Mouse (Mus musculus) CH12.LX (cell line): Measurements from ENCODE around the gene Necab2. TPM values are rescaled to one million over a fixed set of nuclear protein-coding genes. Genes with fewer than 3 reads are reported as not detected.

Experiments used
- DNase-seq: peaks from one replicate; pipeline ENCODE4 v3.0.0-alpha.2; 2013; ENCODE audit errors: extremely low read depth
- H3K27ac ChIP-seq: 2 replicates; pipeline ENCODE4 v1.5.1; 2012; ENCODE audit warnings: low read depth, mild to moderate bottlenecking, control low read depth, moderate library complexity; ENCODE audit not compliant: insufficient read depth
- H3K27me3 ChIP-seq: replicated peaks from 2 replicates; pipeline ENCODE3; 2012; ENCODE audit warnings: inconsistent platforms
- H3K36me3 ChIP-seq, 2 experiments: replicated peaks in 1 of 2; 2 replicates each; pipeline versions ENCODE3 to v1.6.1; 2012; ENCODE audit warnings: inconsistent platforms in 1 of 2, low read length in 1 of 2, mild to moderate bottlenecking in 1 of 2, mixed read lengths in 1 of 2, moderate library complexity in 1 of 2; ENCODE audit not compliant: control insufficient read depth in 1 of 2, insufficient read depth in 1 of 2
- H3K4me1 ChIP-seq, 2 experiments: 2 replicates each; pipeline ENCODE4 v1.6.1; 2012; ENCODE audit warnings: inconsistent platforms in 1 of 2, moderate library complexity in 1 of 2; ENCODE audit not compliant: insufficient read depth in 2 of 2, control insufficient read depth in 1 of 2
- H3K4me2 ChIP-seq: 2 replicates; pipeline ENCODE4 v1.6.1; 2012; ENCODE audit warnings: low read depth, mild to moderate bottlenecking, control low read depth; ENCODE audit not compliant: poor library complexity, insufficient read depth, severe bottlenecking
- H3K4me3 ChIP-seq, 3 experiments: fragments of 150-350 bp in 1 of 3; sonication (generic) in 1 of 3; replicated peaks in 1 of 3; 2 replicates each; pipeline versions ENCODE3 to v1.5.1; 2011 to 2012; ENCODE audit warnings: low read depth in 2 of 3, low read length in 2 of 3, mild to moderate bottlenecking in 2 of 3, moderate library complexity in 2 of 3, control low read depth in 1 of 3, improper control_type of control experiment in 1 of 3, inconsistent platforms in 1 of 3, mixed read lengths in 1 of 3; ENCODE audit not compliant: poor library complexity in 1 of 3
- H3K79me2 ChIP-seq: replicated peaks from 2 replicates; pipeline ENCODE4 v1.6.1; 2012; ENCODE audit warnings: mild to moderate bottlenecking, moderate library complexity; ENCODE audit not compliant: control insufficient read depth, poor library complexity, insufficient read depth, severe bottlenecking; ENCODE audit errors: extremely low read depth
- H3K9ac ChIP-seq: 2 replicates; pipeline ENCODE4 v1.6.1; 2012; ENCODE audit warnings: low read depth, mild to moderate bottlenecking, control low read depth, moderate library complexity; ENCODE audit not compliant: insufficient read depth
- H3K9me3 ChIP-seq: replicated peaks from 2 replicates; pipeline ENCODE3; 2012; ENCODE audit warnings: low read length, inconsistent platforms, mixed read lengths
- BHLHE40 ChIP-seq: IDR thresholded peaks from 2 replicates; pipeline ENCODE4 v1.6.1; 2011; ENCODE audit warnings: mild to moderate bottlenecking, low read depth, low read length, improper control_type of control experiment
- CTCF ChIP-seq, 2 experiments: IDR thresholded peaks in 1 of 2; conservative IDR thresholded peaks in 1 of 2; 2 replicates each; pipeline ENCODE4 v1.5.1; 2011 to 2012; ENCODE audit warnings: low read depth in 2 of 2, low read length in 2 of 2, improper control_type of control experiment in 1 of 2, inconsistent platforms in 1 of 2, mild to moderate bottlenecking in 1 of 2, moderate library complexity in 1 of 2
- E2F4 ChIP-seq: IDR thresholded peaks from 2 replicates; pipeline ENCODE4 v1.6.1; 2011; ENCODE audit warnings: low read depth, low read length, improper control_type of control experiment; ENCODE audit not compliant: insufficient replicate concordance
- ETS1 ChIP-seq: conservative IDR thresholded peaks from 2 replicates; pipeline ENCODE4 v1.6.1; 2012; ENCODE audit warnings: low read depth, mild to moderate bottlenecking, inconsistent platforms, low read length, improper control_type of control experiment, moderate library complexity
- GABPA ChIP-seq: IDR thresholded peaks from 2 replicates; pipeline ENCODE4 v1.6.1; 2012; ENCODE audit warnings: low read depth, low read length, improper control_type of control experiment, inconsistent platforms; ENCODE audit not compliant: insufficient replicate concordance
- HCFC1 ChIP-seq: IDR thresholded peaks from 2 replicates; pipeline ENCODE4 v1.6.1; 2012; ENCODE audit warnings: low read depth, mild to moderate bottlenecking, inconsistent platforms, low read length, improper control_type of control experiment
- JUN ChIP-seq: IDR thresholded peaks from 2 replicates; pipeline ENCODE4 v1.6.1; 2011; ENCODE audit warnings: low read depth, mild to moderate bottlenecking, low read length, improper control_type of control experiment, moderate library complexity; ENCODE audit not compliant: insufficient read depth
- MAZ ChIP-seq: IDR thresholded peaks from 2 replicates; pipeline ENCODE4 v1.6.1; 2012; ENCODE audit warnings: low read depth, mild to moderate bottlenecking, inconsistent platforms, low read length, improper control_type of control experiment, moderate library complexity
- MEF2A ChIP-seq: IDR thresholded peaks from 2 replicates; pipeline ENCODE4 v1.6.1; 2014; ENCODE audit warnings: low read depth, mild to moderate bottlenecking, inconsistent platforms, low read length, improper control_type of control experiment, borderline replicate concordance
- NRF1 ChIP-seq: IDR thresholded peaks from 2 replicates; pipeline ENCODE4 v1.6.1; 2014; ENCODE audit warnings: low read depth, mild to moderate bottlenecking, inconsistent platforms, low read length, improper control_type of control experiment, moderate library complexity
- POLR2AphosphoS2 ChIP-seq: IDR thresholded peaks from 2 replicates; pipeline ENCODE4 v1.6.1; 2011; ENCODE audit warnings: low read depth, low read length, improper control_type of control experiment
- RCOR1 ChIP-seq: conservative IDR thresholded peaks from 2 replicates; pipeline ENCODE4 v1.6.1; 2012; ENCODE audit warnings: low read depth, mild to moderate bottlenecking, inconsistent platforms, low read length, improper control_type of control experiment
- TBP ChIP-seq: conservative IDR thresholded peaks from 2 replicates; pipeline ENCODE4 v1.6.1; 2011; ENCODE audit warnings: low read depth, low read length, improper control_type of control experiment
- TCF12 ChIP-seq: IDR thresholded peaks from 2 replicates; pipeline ENCODE4 v1.6.1; 2014; ENCODE audit warnings: low read depth, mild to moderate bottlenecking, inconsistent platforms, low read length, improper control_type of control experiment
- UBTF ChIP-seq: IDR thresholded peaks from 2 replicates; pipeline ENCODE4 v1.6.1; 2012; ENCODE audit warnings: low read depth, mild to moderate bottlenecking, inconsistent platforms, low read length, improper control_type of control experiment, moderate library complexity
- USF1 ChIP-seq: IDR thresholded peaks from 2 replicates; pipeline ENCODE4 v1.6.1; 2014; ENCODE audit warnings: low read depth, mild to moderate bottlenecking, inconsistent platforms, low read length, improper control_type of control experiment
- USF2 ChIP-seq: conservative IDR thresholded peaks from 2 replicates; pipeline ENCODE4 v1.6.1; 2011; ENCODE audit warnings: low read depth, low read length, improper control_type of control experiment
- ZKSCAN1 ChIP-seq: IDR thresholded peaks from 2 replicates; pipeline ENCODE4 v1.6.1; 2012; ENCODE audit warnings: low read depth, inconsistent platforms, low read length, improper control_type of control experiment, borderline replicate concordance
- ZMIZ1 ChIP-seq: IDR thresholded peaks from 2 replicates; pipeline ENCODE4 v1.6.1; 2012; ENCODE audit warnings: low read depth, mild to moderate bottlenecking, inconsistent platforms, low read length, improper control_type of control experiment
- dilution Hi-C: fragments of 300-500 bp; cut with MboI; formaldehyde crosslinking; loops from 2 replicates; pipeline ENCODE4 v1.14.3; 2020; ENCODE audit warnings: low sequenced_read_pairs; ENCODE audit not compliant: extremely low pct_unique_long_range_greater_than_20kb, extremely low pct_ligation_motif_present
- in situ Hi-C: fragments of 300-500 bp; cut with MboI; formaldehyde crosslinking; loops from 3 replicates; pipeline ENCODE4 v1.14.3; 2019; ENCODE audit warnings: low sequenced_read_pairs, low pct_ligation_motif_present, low pct_unique_long_range_greater_than_20kb, mixed read lengths
- polyA plus RNA-seq: library from polyadenylated mRNA; unstranded; fragments of >175 nt; gene quantifications from 2 replicates; pipeline ENCODE4 v1.2.1, GENCODE M21; 2012; ENCODE audit warnings: low read depth; ENCODE audit not compliant: insufficient read length
- total RNA-seq, 2 experiments: library from RNA; depleted of rRNA; stranded (reverse); fragments of 300-350 nt in 1 of 2; fragments of >200 nt in 1 of 2; gene quantifications; 2 replicates each; pipeline ENCODE4 v1.2.3; 2012 to 2014

Gene Necab2
- total and polyA plus RNA-seq, 3 experiments, result not detected

GRCm38 (mm10) chr8:119515767-119516166, 69.2 kb downstream of the Necab2 start:
- Histone ChIP-seq H3K27me3 (no peaks in the 10 kb centered on the region), H3K4me3 (no peak overlapping the region), H3K36me3 (peaks cover 90 to 98% of the 10 kb centered on the region in 2 experiments), H3K4me1 (peaks cover 0 to 12% of the 10 kb centered on the region in 2 experiments; a peak in 2 of 4 replicates), H3K27ac (no peak overlapping the region), H3K79me2 (no peaks in the 10 kb centered on the region), H3K9ac (no peak overlapping the region), H3K9me3 (no peaks in the 10 kb centered on the region), H3K4me2 (no peak overlapping the region)
- no peak for DNase-seq
- in situ Hi-C loops (no loop called here), dilution Hi-C loops (no loop called here)
- TF ChIP-seq UBTF (no peak), TCF12 (no peak), USF2 (no peak), GABPA (no peak), MEF2A (no peak), POLR2AphosphoS2 (no peak)

- no peak for DNase-seq
- Histone ChIP-seq H3K79me2 (no peaks in the 10 kb centered on the region), H3K27ac (no peak overlapping the region), H3K9me3 (no peaks in the 10 kb centered on the region), H3K27me3 (no peaks in the 10 kb centered on the region), H3K9ac (no peak overlapping the region), H3K4me2 (no peak overlapping the region), H3K4me1 (peaks cover 0 to 12% of the 10 kb centered on the region in 2 experiments; a peak in 2 of 4 replicates), H3K36me3 (peaks cover 90 to 98% of the 10 kb centered on the region in 2 experiments), H3K4me3 (no peak overlapping the region)
- dilution Hi-C loops (no loop called here), in situ Hi-C loops (no loop called here)
- TF ChIP-seq E2F4, result no peak
- no peak for TF ChIP-seq BHLHE40
- TF ChIP-seq RCOR1, result no peak
- TF ChIP-seq UBTF, result no peak
- TF ChIP-seq TBP, result no peak
- TF ChIP-seq GABPA, result no peak
- TF ChIP-seq ZKSCAN1, result no peak
- TF ChIP-seq NRF1, result no peak
- no peak for TF ChIP-seq HCFC1
- no peak for TF ChIP-seq CTCF (conservative IDR thresholded peaks at IDR 0.05 in 1 of 2, IDR thresholded peaks at IDR 0.05 in 1 of 2; ENCODE audit: low read depth in 2 of 2, low read length in 2 of 2)
- no peak for TF ChIP-seq USF1
- TF ChIP-seq ZMIZ1, result no peak
- TF ChIP-seq JUN, result no peak
- no peak for TF ChIP-seq ETS1
- TF ChIP-seq MAZ, result no peak
Observed at GRCm38 (mm10) chr8:119516674-119517073, 70.2 kb downstream of the Necab2 start.
